Mouse (Mus musculus): ENCODE measurements at regions not wholly inside any gene's neighbourhood (a gene's known extent, or its start where the extent isn't known, plus 50 kb on each side); places are given as distances from the start of the nearest gene placed in this dataset.

DNA sequence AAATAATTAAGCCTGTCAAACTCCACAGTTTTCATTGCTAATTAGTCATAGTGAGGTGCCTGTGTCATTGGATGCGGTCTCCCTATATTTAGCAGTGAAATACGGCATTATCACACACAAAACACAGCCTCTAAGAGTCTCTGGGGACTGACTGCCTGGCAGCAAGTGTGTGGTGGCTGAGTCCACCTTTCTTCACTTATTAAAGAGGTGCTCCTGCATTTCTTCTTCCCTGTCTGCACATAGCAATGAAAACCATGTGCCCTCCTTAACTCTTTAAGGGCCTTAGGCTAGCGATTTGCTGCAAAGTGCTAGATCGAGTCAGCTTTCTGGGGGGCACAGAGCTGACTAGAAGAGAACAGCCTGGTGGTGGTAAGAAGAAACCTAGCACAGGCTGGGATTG lies 799.8 kb downstream of the Kcna4 start:
- no peak for TF ChIP-seq CTCF (IDR thresholded peaks at IDR 0.05; ENCODE audit: low read depth)
- no peak for TF ChIP-seq EP300 (optimal IDR thresholded peaks at IDR 0.05)

All from stomach, postnatal 0 days (tissue).